Mouse (Mus musculus) E14TG2a.4 (cell line): ENCODE data around the gene Vmn1r125.
"Not testable (repeated sequence)": the region's sequence is repeated elsewhere in the genome, so short reads cannot be mapped to it uniquely, and the experiment has no call there.

Experiments used
- H3K27me3 ChIP-seq: 2 replicates; pipeline ENCODE4 v1.6.1; 2014; ENCODE audit warnings: low read length, control low read depth; ENCODE audit not compliant: insufficient read depth
- H3K36me3 ChIP-seq: 2 replicates; pipeline ENCODE4 v1.6.1; 2014; ENCODE audit warnings: low read length, control low read depth; ENCODE audit not compliant: insufficient read depth
- H3K4me1 ChIP-seq: replicated peaks from 2 replicates; pipeline ENCODE4 v1.6.1; 2014; ENCODE audit warnings: low read depth, low read length, control low read depth
- H3K4me3 ChIP-seq: replicated peaks from 2 replicates; pipeline ENCODE4 v1.5.1; 2014; ENCODE audit warnings: mild to moderate bottlenecking, low read length
- H3K9me3 ChIP-seq: 2 replicates; pipeline ENCODE4 v1.6.1; 2014; ENCODE audit warnings: low read length, control low read depth

Vmn1r125 gene

DNA sequence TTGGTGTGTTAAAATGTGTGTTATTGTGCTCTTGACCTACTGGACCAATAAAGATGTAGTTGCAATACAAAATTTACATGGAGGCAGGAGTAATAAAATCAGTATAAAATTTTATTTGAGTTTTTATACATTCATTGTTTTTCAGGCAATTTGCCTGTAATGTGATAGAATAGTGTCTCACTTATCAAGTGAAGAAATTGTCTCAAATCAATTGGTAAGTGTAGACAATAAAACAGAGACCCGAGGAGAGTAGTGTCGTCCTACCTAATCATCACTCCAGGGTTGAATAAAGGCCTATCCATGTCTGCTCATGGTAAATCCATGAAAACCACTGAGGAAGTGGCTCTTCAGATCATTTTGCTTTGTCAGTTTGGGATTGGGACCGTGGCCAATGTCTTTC, at the start of gene Vmn1r125:
TSS of gene Vmn1r125 (plus strand) at position 301 of the 400 bp plus-strand sequence.
- not testable (repeated sequence) for H3K4me1 ChIP-seq, H3K4me3 ChIP-seq, H3K36me3 ChIP-seq, H3K9me3 ChIP-seq, H3K27me3 ChIP-seq

DNA sequence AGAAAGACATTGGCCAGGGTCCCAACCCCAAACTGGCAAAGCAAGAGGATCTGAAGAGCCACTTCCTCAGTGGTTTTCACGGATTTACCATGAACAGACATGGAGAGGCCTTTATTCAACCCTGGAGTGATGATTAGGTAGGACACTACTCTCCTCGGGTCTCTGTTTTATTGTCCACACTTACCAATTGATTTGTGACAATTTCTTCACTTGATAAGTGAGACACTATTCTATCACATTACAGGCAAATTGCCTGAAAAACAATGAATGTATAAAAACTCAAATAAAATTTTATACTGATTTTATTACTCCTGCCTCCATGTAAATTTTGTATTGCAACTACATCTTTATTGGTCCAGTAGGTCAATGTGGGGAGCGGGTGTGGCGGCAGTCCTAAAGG, 11.5 kb upstream of the Vmn1r125 start, which contains the start of gene Vmn1r124:
TSS of gene Vmn1r124 (minus strand) at position 101 of the 400 bp plus-strand sequence.
- H3K36me3 ChIP-seq, H3K9me3 ChIP-seq: not testable (repeated sequence)

DNA sequence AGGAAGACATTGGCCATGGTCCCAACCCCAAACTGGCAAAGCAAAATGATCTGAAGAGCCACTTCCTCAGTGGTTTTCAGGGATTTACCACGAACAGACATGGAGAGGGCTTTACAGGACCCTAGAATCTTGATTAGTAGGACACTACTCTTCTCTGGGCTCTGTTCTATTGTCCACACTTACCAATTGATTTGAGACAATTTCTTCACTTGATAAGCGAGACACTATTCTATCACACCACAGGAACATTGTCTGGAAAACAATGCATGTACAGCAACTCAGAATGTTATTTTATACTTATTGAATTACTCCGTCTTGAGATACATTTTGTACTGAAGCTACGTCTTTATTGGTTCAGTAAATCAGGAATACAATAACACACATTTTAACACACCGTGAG, 29.4 kb downstream of the Vmn1r125 start, which contains the start of gene Vmn1r126:
TSS of gene Vmn1r126 (minus strand) at position 101 of the 400 bp plus-strand sequence.
- H3K4me1 ChIP-seq, H3K4me3 ChIP-seq, H3K36me3 ChIP-seq, H3K27me3 ChIP-seq, H3K9me3 ChIP-seq: not testable (repeated sequence)

More for the DNA sequence above, 11.5 kb upstream of the Vmn1r125 start, which contains the start of gene Vmn1r124:
- not testable (repeated sequence) for H3K27me3 ChIP-seq, H3K4me3 ChIP-seq, H3K4me1 ChIP-seq

DNA sequence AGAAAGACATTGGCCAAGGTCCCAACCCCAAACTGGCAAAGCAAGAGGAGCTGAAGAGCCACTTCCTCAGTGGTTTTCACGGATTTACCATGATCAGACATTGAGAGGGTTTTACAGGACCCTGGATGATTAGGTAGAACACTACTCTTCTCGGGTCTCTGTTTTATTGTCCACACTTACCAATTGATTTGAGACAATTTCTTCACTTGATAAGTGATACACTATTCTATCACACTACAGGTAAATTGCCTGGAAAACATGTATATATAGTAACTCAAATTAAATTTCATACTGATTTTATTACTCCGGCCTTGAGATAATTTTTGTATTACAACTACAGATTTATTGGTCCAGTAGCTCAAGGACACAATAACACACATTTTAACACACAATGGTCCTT, 47.8 kb downstream of the Vmn1r125 start, which contains the start of gene Vmn1r127:
TSS of gene Vmn1r127 (minus strand) at position 101 of the 400 bp plus-strand sequence.
- not testable (repeated sequence) for H3K27me3 ChIP-seq, H3K4me1 ChIP-seq, H3K9me3 ChIP-seq, H3K4me3 ChIP-seq, H3K36me3 ChIP-seq
